Mouse (Mus musculus) liver, adult 2 months (tissue): ENCODE results near the gene Pigt. TPM values are rescaled to one million over a fixed set of nuclear protein-coding genes. Genes with fewer than 3 reads are reported as not detected.

Experiments used
- DNase-seq: peaks from one replicate; pipeline ENCODE4 v3.0.0-alpha.2; 2011; ENCODE audit warnings: low read depth, low spot score; ENCODE audit errors: extremely low read depth
- H3K27ac ChIP-seq: fragments of 200-500 bp; replicated peaks from 2 replicates; pipeline ENCODE4 v1.5.1; 2012; ENCODE audit warnings: low read depth, mild to moderate bottlenecking, control low read depth, inconsistent platforms, low read length; ENCODE audit not compliant: insufficient read depth
- H3K27me3 ChIP-seq: fragments of 200-500 bp; 2 replicates; pipeline ENCODE4 v1.6.1; 2012; ENCODE audit warnings: mild to moderate bottlenecking, moderate library complexity, low read length, inconsistent platforms; ENCODE audit not compliant: control insufficient read depth, insufficient read depth
- H3K36me3 ChIP-seq: fragments of 200-500 bp; 2 replicates; pipeline ENCODE4 v1.6.1; 2012; ENCODE audit warnings: low read length, inconsistent platforms; ENCODE audit not compliant: control insufficient read depth, insufficient read depth
- H3K4me1 ChIP-seq: fragments of 200-500 bp; 2 replicates; pipeline ENCODE4 v1.6.1; 2011; ENCODE audit warnings: low read length; ENCODE audit not compliant: control insufficient read depth, insufficient read depth
- H3K4me3 ChIP-seq: fragments of 200-500 bp; 2 replicates; pipeline ENCODE4 v1.5.1; 2011; ENCODE audit warnings: low read depth, mild to moderate bottlenecking, control low read depth, low read length, moderate library complexity; ENCODE audit not compliant: insufficient read depth
- H3K79me2 ChIP-seq: fragments of 200-500 bp; 2 replicates; pipeline ENCODE4 v1.6.1; 2012; ENCODE audit warnings: inconsistent platforms, mild to moderate bottlenecking, low read length, moderate library complexity; ENCODE audit not compliant: control insufficient read depth, insufficient read depth
- H3K9ac ChIP-seq: fragments of 200-500 bp; 2 replicates; pipeline ENCODE4 v1.6.1; 2012; ENCODE audit warnings: low read depth, mild to moderate bottlenecking, control low read depth, inconsistent platforms, low read length
- CTCF ChIP-seq: fragments of 200-500 bp; IDR thresholded peaks from 2 replicates; pipeline ENCODE4 v1.5.1; 2011; ENCODE audit warnings: low read depth, low read length, control low read depth
- POLR2A ChIP-seq: fragments of 200-500 bp; IDR thresholded peaks from 2 replicates; pipeline ENCODE4 v1.6.1; 2011; ENCODE audit warnings: low read length, control low read depth; ENCODE audit not compliant: insufficient read depth; ENCODE audit errors: extremely low read depth
- WGBS: fragments of 180-500 bp; shearing (Covaris S2); methylation state at CpG from one replicate; pipeline ENCODE4 v1.1.7; 2018; 5-methylcytosine and 5-hydroxymethylcytosine counted together
- polyA plus RNA-seq: library from polyadenylated mRNA; depleted of rRNA; stranded (reverse); fragments of >200 nt; gene quantifications from 2 replicates; pipeline ENCODE4 v1.2.3, GENCODE M21; 2012
- total RNA-seq: library from RNA; depleted of rRNA; stranded (reverse); fragments of >200 nt; gene quantifications from 2 replicates; pipeline ENCODE4 v1.2.3, GENCODE M21; 2014

Pigt gene
- total and polyA plus RNA-seq, 2 experiments: 7.5 to 63.7 TPM

- no peaks in the 10 kb centered on the region for H3K79me2 ChIP-seq
- no peak for TF ChIP-seq CTCF
- no peak for TF ChIP-seq POLR2A
- H3K36me3 ChIP-seq: no peaks in the 10 kb centered on the region
- 79% methylated on average over 9 of the region's 9 CpGs for WGBS
- no peaks in the 10 kb centered on the region; the same call in 1 of the 2 replicates for H3K27me3 ChIP-seq
- H3K4me3 ChIP-seq: no peak overlapping the region
- H3K4me1 ChIP-seq: peaks cover 7% of the 10 kb centered on the region; the same call in 1 of the 2 replicates
- H3K27ac ChIP-seq: no peak overlapping the region
- H3K9ac ChIP-seq: no peak overlapping the region
- DNase-seq: no peak
These were observed 9.5 kb upstream of the Pigt start for GRCm38 (mm10) chr2:164487812-164488211.

DNA sequence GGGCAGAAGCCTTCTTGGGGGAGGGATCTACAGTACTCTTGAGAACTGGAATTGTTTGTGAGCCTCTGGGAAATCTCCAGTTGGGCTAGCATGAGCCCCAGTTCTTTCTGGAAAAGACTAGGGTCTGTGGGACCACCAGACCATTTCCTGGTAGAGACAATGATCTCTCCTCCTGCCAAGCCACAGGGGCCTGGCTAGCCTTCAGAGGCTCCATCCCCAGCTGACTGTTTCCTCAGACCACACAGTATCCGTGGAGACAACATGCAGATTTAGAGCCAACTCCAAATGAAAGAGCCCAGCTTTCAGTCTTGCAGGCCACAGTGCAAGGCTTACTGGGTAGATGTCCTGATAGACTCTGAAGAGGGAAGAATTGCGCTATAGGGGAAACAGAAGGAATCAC is 3.2 kb upstream of the Pigt start:
- Histone ChIP-seq H3K27me3 (no peaks in the 10 kb centered on the region), H3K9ac (no peak overlapping the region), H3K27ac (no peak overlapping the region), H3K36me3 (no peaks in the 10 kb centered on the region), H3K4me1 (no peaks in the 10 kb centered on the region; the same call in 1 of the 2 replicates), H3K79me2 (peaks cover 6% of the 10 kb centered on the region; the same call in 1 of the 2 replicates), H3K4me3 (no peak overlapping the region)
- TF ChIP-seq POLR2A: no peak
- 67% methylated on average over 2 of the region's 2 CpGs for WGBS
- no peak for DNase-seq

DNA sequence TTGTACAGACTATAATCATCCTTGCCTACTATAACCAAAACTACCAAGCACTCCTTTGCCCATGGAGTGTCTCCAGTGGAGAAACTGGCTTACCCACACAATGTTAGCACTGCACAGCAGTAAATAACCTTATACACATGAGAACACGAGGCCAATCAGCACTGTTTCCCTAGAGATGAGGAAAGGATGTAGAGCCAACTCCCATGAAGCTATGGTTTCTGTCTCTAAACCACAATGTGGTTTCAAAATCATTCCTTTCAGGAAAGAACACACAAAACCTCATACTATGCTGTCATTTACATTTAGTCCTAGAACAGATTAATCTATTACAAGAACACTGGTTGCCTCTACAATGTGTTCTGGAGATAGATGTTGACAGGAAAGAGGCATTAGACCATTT is 989 bp upstream of the Pigt start:
- Histone ChIP-seq H3K36me3 (peaks cover 1% of the 10 kb centered on the region; the same call in 1 of the 2 replicates), H3K4me3 (no peak overlapping the region)
- DNase-seq: no peak

DNA sequence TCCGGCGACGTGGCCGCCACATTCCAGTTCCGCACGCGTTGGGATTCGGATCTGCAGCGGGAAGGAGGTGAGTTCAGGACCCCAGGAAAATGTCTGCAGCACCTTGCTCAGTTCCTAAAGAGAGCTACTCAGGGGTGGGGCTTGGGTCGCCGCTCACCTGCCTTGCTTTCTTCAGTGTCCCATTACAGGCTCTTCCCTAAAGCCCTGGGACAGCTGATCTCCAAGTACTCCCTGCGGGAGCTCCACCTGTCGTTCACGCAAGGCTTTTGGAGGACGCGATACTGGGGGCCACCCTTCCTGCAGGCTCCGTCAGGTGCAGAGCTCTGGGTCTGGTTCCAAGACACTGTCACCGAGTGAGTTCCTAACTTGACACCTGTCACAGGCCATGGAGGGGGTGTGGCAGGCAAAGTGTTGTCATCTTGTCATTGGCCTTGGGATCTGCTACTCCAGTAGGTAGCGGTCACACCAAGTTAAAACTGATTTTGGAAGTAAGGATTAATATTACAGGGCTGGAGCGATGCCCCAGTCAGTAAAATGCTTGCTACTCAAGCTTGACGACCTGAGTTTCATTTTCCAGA is 460 bp downstream of the Pigt start:
- peak overlapping the region; percentile 9; the same call in 1 of the 2 replicates for H3K27ac ChIP-seq

More for the DNA sequence above, 989 bp upstream of the Pigt start:
- TF ChIP-seq CTCF (no peak), POLR2A (no peak)
- Histone ChIP-seq H3K79me2 (peaks cover 6% of the 10 kb centered on the region; the same call in 1 of the 2 replicates), H3K9ac (no peak overlapping the region), H3K4me1 (no peaks in the 10 kb centered on the region; the same call in 1 of the 2 replicates), H3K27me3 (no peaks in the 10 kb centered on the region), H3K27ac (no peak overlapping the region)
- WGBS: 57% methylated on average over 1 of the region's 1 CpGs

DNA sequence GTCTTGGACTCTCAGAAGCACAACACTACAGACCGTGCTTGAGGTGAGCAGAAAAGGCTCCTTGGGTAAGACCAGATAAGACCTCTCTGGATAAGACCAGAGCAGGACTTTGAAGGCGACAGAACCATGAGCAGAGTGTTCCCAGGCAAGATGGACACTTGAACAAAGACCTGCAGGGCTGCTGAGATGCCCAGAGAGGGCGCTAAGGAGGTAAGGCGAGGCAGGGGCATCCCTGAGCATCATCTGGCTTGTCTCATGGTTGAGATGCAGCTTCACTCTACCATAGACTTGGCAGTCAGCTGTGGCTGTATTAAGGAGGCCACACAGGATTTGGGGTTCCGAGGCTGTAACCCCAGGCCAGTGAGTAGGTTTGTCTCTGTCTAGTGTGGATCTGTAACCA is 2.0 kb downstream of the Pigt start:
- no peak for DNase-seq
- TF ChIP-seq CTCF (peak; percentile 43), POLR2A (no peak)
- H3K4me1 ChIP-seq: no peaks in the 10 kb centered on the region; the same call in 1 of the 2 replicates
- H3K27me3 ChIP-seq: no peaks in the 10 kb centered on the region
- peaks cover 21% of the 10 kb centered on the region; the same call in 1 of the 2 replicates for H3K36me3 ChIP-seq
- WGBS: 85% methylated on average over 5 of the region's 5 CpGs
- H3K9ac ChIP-seq: no peak overlapping the region
- H3K27ac ChIP-seq: no peak overlapping the region
- H3K4me3 ChIP-seq: no peak overlapping the region
- peaks cover 6% of the 10 kb centered on the region; the same call in 1 of the 2 replicates for H3K79me2 ChIP-seq

More for the DNA sequence above, 460 bp downstream of the Pigt start:
- Histone ChIP-seq H3K4me3 (peak overlapping the region; percentile 89), H3K9ac (peak overlapping the region; percentile 86), H3K79me2 (peaks cover 6% of the 10 kb centered on the region; the same call in 1 of the 2 replicates), H3K27me3 (no peaks in the 10 kb centered on the region), H3K36me3 (peaks cover 7% of the 10 kb centered on the region; the same call in 1 of the 2 replicates), H3K4me1 (no peaks in the 10 kb centered on the region; the same call in 1 of the 2 replicates)
- peak; percentile 18 for DNase-seq
- 0 out of 2 replicates have a peak, but pooled peaks have one; percentile 9 for TF ChIP-seq CTCF
- TF ChIP-seq POLR2A: no peak
- 2% methylated on average over 21 of the region's 21 CpGs for WGBS

DNA sequence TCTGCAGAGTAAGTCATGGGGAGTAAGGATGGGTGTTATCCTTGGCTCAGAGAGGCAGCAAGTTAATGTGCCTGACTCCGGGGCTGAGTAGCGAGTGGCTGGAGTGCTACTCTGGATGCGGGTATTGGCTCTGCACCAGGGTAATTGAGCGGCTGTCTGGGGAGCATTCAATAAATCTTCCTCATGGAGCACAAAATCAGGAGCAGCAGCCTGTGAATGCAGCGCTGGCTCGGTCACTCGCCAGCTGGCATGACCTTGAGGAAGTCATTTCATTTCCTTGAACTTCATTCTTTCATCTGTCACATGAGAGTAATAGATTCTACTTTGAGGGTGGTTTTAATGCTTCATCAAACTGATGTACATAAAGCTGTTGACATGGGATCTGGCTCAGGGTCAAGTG is 3.2 kb downstream of the Pigt start:
- no peaks in the 10 kb centered on the region for H3K27me3 ChIP-seq
- H3K36me3 ChIP-seq: peaks cover 26% of the 10 kb centered on the region; the same call in 1 of the 2 replicates
- peaks cover 3% of the 10 kb centered on the region for H3K4me1 ChIP-seq
- H3K27ac ChIP-seq: no peak overlapping the region
- no peak overlapping the region for H3K9ac ChIP-seq
- no peak overlapping the region for H3K4me3 ChIP-seq
- WGBS: 88% methylated on average over 7 of the region's 7 CpGs
- H3K79me2 ChIP-seq: peaks cover 6% of the 10 kb centered on the region; the same call in 1 of the 2 replicates
- TF ChIP-seq POLR2A (no peak), CTCF (no peak)
- DNase-seq: no peak
